Mouse (Mus musculus) right cerebral cortex, adult 2 months (tissue): Measurements from ENCODE around the gene Ifna1.

Experiments used
- DNase-seq, 2 experiments: peaks; one replicate each; pipeline ENCODE4 v3.0.0; 2021 to 2022; ENCODE audit warnings: low spot score in 2 of 2

Ifna1 gene

GRCm38 (mm10) chr4:88872691-88873090, 22.8 kb downstream of the Ifna1 start:
- peak; percentile 10 to 51 for DNase-seq

GRCm38 (mm10) chr4:88875435-88876095, 25.7 kb downstream of the Ifna1 start:
- no peak for DNase-seq

GRCm38 (mm10) chr4:88876520-88876919, 26.6 kb downstream of the Ifna1 start:
- DNase-seq, result no peak

- no peak for DNase-seq
These were observed 28.4 kb downstream of the Ifna1 start for GRCm38 (mm10) chr4:88878246-88878645.

- DNase-seq, result no peak
These were observed 28.9 kb downstream of the Ifna1 start for GRCm38 (mm10) chr4:88878772-88879171.

- no peak for DNase-seq
These were observed 30.2 kb downstream of the Ifna1 start, which contains the start of gene Ifne for GRCm38 (mm10) chr4:88880101-88880500. TSS of gene Ifne (minus strand) at chr4:88880201.

GRCm38 (mm10) chr4:88888236-88888635, 38.3 kb downstream of the Ifna1 start:
- DNase-seq, result no peak

- DNase-seq, result no peak
These were observed 43.4 kb downstream of the Ifna1 start for GRCm38 (mm10) chr4:88893201-88893754.
